Mouse (Mus musculus) lung, postnatal 4 days (tissue): ENCODE measurements at regions not wholly inside any gene's neighbourhood (a gene's known extent, or its start where the extent isn't known, plus 50 kb on each side); places are given as distances from the start of the nearest gene placed in this dataset.
A peak's percentile ranks its signal among the peaks of the same experiment; 100 is the strongest.
"Not testable (repeated sequence)": the region's sequence is repeated elsewhere in the genome, so short reads cannot be mapped to it uniquely, and the experiment has no call there.

Experiments used
- DNase-seq, 2 experiments: peaks; one replicate each; pipeline ENCODE4 v3.0.0; 2021

- DNase-seq: peak; percentile 41 to 60
These were observed 76.5 kb upstream of the Col13a1 start for GRCm38 (mm10) chr10:62055408-62055807.

GRCm38 (mm10) chr10:62049782-62050192 is 70.9 kb upstream of the Col13a1 start:
- peak; percentile 67 to 72 for DNase-seq

GRCm38 (mm10) chr10:62044408-62044807 is 65.5 kb upstream of the Col13a1 start:
- DNase-seq: peak; percentile 28 to 59

- DNase-seq: no peak
These were observed 61.0 kb upstream of the Col13a1 start for GRCm38 (mm10) chr10:62039915-62040314.

GRCm38 (mm10) chr10:62038656-62039055 is 59.7 kb upstream of the Col13a1 start:
- no peak for DNase-seq

- peak in 1 of 2 experiments; percentile 60 for DNase-seq
These were observed 58.7 kb upstream of the Col13a1 start for GRCm38 (mm10) chr10:62037402-62038199.

GRCm38 (mm10) chr10:62036815-62037214 is 57.9 kb upstream of the Col13a1 start:
- DNase-seq: no peak

- DNase-seq: no peak
These were observed 55.4 kb upstream of the Col13a1 start for GRCm38 (mm10) chr10:62034291-62034690.

GRCm38 (mm10) chr10:62033748-62034147 is 54.8 kb upstream of the Col13a1 start:
- DNase-seq: no peak

- not testable (repeated sequence) for DNase-seq
These were observed 53.1 kb upstream of the Col13a1 start for GRCm38 (mm10) chr10:62031986-62032385.

- no peak for DNase-seq
These were observed 50.4 kb upstream of the Col13a1 start for GRCm38 (mm10) chr10:62029271-62029670.
